Mouse (Mus musculus) embryonic facial prominence, embryonic 15.5 days (tissue): ENCODE measurements around the gene Utp3. TPM values are rescaled to one million over a fixed set of nuclear protein-coding genes. Genes with fewer than 3 reads are reported as not detected.

ENCODE experiments used
- ATAC-seq: fragments of 200-750 bp; cut with Nextera tagmentation; 2 replicates; pipeline ENCODE4 v1.8.0; 2017; ENCODE audit warnings: low read depth, moderate TSS enrichment; ENCODE audit not compliant: insufficient number of reproducible peaks, low FRiP score, low TSS enrichment
- H3K27ac ChIP-seq: fragments of 300-500 bp; sonication (generic); replicated peaks from 2 replicates; pipeline ENCODE4 v1.5.1; 2015; ENCODE audit warnings: mild to moderate bottlenecking, inconsistent platforms
- H3K27me3 ChIP-seq: fragments of 300-500 bp; sonication (generic); 2 replicates; pipeline ENCODE4 v1.6.1; 2015; ENCODE audit warnings: inconsistent platforms
- H3K36me3 ChIP-seq: fragments of 300-500 bp; sonication (generic); 2 replicates; pipeline ENCODE4 v1.6.1; 2015; ENCODE audit warnings: mild to moderate bottlenecking, inconsistent platforms
- H3K4me1 ChIP-seq: fragments of 300-500 bp; sonication (generic); 2 replicates; pipeline ENCODE4 v1.6.1; 2015; ENCODE audit warnings: inconsistent platforms
- H3K4me2 ChIP-seq: fragments of 300-500 bp; sonication (generic); replicated peaks from 2 replicates; pipeline ENCODE4 v1.6.1; 2015; ENCODE audit warnings: mild to moderate bottlenecking, inconsistent platforms
- H3K4me3 ChIP-seq: fragments of 300-500 bp; sonication (generic); replicated peaks from 2 replicates; pipeline ENCODE4 v1.5.1; 2015; ENCODE audit warnings: mild to moderate bottlenecking, inconsistent platforms
- H3K9ac ChIP-seq: fragments of 300-500 bp; sonication (generic); 2 replicates; pipeline ENCODE4 v1.6.1; 2015; ENCODE audit warnings: inconsistent platforms
- H3K9me3 ChIP-seq: fragments of 300-500 bp; sonication (generic); replicated peaks from 2 replicates; pipeline ENCODE4 v1.6.1; 2016; ENCODE audit warnings: inconsistent platforms
- WGBS: fragments of 180-500 bp; shearing (Covaris S2); methylation state at CpG from one replicate; pipeline ENCODE4 v1.1.7; 2015; 5-methylcytosine and 5-hydroxymethylcytosine counted together
- polyA plus RNA-seq: library from polyadenylated mRNA; unstranded; fragments of >200 nt; fragmentation: Nextera tagmentation; extraction: Ambion mirVana; gene quantifications from 2 replicates; pipeline ENCODE4 v1.2.1, GENCODE M21; 2015

The Utp3 gene
- polyA plus RNA-seq, 1 experiment from 2014 or later, result 68.3 TPM

DNA sequence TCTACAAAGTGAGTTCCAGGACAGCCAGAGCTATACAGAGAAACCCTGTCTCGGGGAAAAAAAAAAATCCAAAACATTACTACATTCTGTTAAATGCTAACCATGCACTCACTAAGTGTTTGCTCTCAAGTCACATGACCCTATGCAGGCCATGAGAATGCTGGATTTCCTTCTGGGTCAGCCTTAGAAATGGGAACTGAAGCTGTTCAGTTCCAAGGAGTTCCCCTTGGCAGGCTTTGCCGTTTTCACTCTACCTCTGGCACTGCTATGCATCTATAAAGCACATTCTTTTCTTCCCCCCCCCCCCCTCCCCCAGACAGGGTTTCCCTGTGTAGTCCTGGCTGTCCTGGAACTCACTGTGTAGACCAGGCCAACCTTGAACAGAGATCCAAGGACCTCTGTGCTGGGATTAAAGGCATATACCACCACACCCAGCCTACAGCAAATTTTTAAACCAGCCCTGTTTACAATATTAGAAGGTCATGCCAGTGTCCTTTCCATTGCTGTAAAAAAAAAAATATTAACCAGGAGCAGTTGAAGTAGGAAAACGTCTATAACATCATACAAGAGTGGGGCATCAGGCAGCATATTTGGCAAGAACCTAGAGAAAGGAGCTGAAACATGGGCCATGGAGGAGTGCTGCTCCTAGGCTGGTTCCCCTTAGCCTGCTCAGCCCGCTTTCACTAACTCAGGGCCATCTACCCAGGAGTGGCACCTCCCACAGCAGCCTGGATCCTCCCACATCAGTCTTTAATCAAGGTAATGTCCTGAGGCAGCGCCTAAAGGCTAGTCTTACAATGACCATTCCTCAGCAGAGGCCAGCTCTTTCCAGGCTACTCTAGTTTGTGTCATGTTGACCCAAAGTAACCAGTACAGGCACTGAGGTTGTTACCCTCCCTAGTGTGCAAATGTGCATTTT, 41.5 kb downstream of the Utp3 start:
- H3K4me1 ChIP-seq, result 0 out of 2 replicates have a peak, but pooled peaks cover 5% of the 10 kb centered on the region
- no peak overlapping the region for H3K27ac ChIP-seq
- H3K9me3 ChIP-seq, result no peaks in the 10 kb centered on the region
- no peak overlapping the region for H3K4me3 ChIP-seq
- H3K4me2 ChIP-seq, result no peak overlapping the region
- no peaks in the 10 kb centered on the region for H3K36me3 ChIP-seq
- 70% methylated on average over 5 of the region's 5 CpGs for WGBS
- no peak for ATAC-seq
- H3K27me3 ChIP-seq, result no peaks in the 10 kb centered on the region
- H3K9ac ChIP-seq, result no peak overlapping the region

DNA sequence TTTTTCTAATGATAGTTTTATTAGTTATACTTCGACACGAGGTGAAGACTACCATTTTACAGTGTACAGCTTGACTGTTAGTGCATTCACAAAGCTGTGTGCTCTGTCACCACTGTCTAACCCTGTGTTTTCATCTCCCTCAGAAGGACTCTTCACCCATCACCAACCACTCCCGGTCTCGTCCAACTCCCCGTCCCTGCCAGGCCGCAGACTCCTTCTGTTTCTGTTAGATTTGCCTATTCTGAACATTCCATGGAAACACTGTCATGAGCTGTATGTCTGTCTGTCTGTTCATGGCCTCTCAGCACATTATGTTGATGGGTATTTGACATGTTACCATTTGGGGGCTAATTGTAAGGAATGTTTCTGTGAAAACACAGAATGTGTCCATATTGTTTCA, 44.7 kb downstream of the Utp3 start:
- no peak overlapping the region for H3K27ac ChIP-seq
- H3K4me2 ChIP-seq, result no peak overlapping the region
- H3K27me3 ChIP-seq, result no peaks in the 10 kb centered on the region
- 0 out of 2 replicates have a peak, but pooled peaks cover 5% of the 10 kb centered on the region for H3K4me1 ChIP-seq
- H3K4me3 ChIP-seq, result no peak overlapping the region
- H3K9ac ChIP-seq, result no peak overlapping the region
- no peaks in the 10 kb centered on the region for H3K9me3 ChIP-seq
- no peak for ATAC-seq
- no peaks in the 10 kb centered on the region for H3K36me3 ChIP-seq
- WGBS, result 86% methylated on average over 6 of the region's 6 CpGs

DNA sequence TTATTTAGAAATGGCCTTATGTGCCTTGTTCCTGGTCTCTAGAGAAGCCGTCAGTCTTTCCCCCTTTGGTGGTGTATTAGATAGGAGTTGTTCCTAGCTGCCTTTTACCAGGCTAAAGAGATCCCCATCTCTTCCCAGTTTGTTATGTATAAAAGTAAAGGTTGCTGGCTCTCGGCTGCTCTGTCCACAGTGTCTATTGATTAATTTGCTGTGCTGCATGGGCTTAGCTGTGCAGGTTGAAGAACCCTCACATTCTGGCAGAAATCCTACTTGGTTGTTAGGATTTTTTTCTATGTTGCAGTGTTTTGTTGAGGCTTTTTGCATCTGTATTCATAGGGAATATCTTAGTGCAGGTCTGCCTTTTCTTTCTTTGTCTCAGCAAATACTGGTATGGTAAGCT, 47.8 kb downstream of the Utp3 start:
- no peak overlapping the region for H3K4me2 ChIP-seq
- WGBS, result 89% methylated on average over 2 of the region's 2 CpGs
- ATAC-seq, result no peak

DNA sequence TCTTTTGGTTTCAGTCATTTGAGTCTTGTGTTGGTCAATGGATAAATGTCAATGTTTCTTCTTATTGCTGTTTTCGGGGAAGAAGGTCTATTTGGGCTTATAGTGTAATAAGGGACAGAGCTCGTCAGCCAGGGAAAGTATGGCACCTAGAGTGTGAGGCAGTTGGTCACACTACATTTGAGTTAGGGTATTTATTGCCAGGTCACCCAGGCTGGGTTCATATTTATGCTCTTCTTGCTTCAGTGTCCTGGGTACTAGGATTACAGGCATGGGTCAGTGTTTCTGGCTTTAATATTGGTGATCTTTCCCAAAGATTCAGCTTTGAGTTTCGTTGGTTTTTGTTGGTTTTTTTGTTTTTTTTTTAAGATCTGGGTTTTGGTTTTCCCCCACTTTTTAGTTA, 48.5 kb downstream of the Utp3 start:
- no peaks in the 10 kb centered on the region for H3K9me3 ChIP-seq
- H3K27me3 ChIP-seq, result no peaks in the 10 kb centered on the region
- no peak overlapping the region for H3K4me2 ChIP-seq
- no peaks in the 10 kb centered on the region for H3K36me3 ChIP-seq
- no peak overlapping the region for H3K4me3 ChIP-seq
- H3K9ac ChIP-seq, result no peak overlapping the region
- no peak overlapping the region for H3K27ac ChIP-seq
- no peak for ATAC-seq
- 84% methylated on average over 3 of the region's 3 CpGs for WGBS
- 0 out of 2 replicates have a peak, but pooled peaks cover 5% of the 10 kb centered on the region for H3K4me1 ChIP-seq

More for the DNA sequence above, 47.8 kb downstream of the Utp3 start:
- Histone ChIP-seq H3K27me3 (no peaks in the 10 kb centered on the region), H3K4me3 (no peak overlapping the region), H3K9me3 (no peaks in the 10 kb centered on the region), H3K27ac (no peak overlapping the region), H3K4me1 (0 out of 2 replicates have a peak, but pooled peaks cover 5% of the 10 kb centered on the region), H3K9ac (no peak overlapping the region), H3K36me3 (no peaks in the 10 kb centered on the region)

DNA sequence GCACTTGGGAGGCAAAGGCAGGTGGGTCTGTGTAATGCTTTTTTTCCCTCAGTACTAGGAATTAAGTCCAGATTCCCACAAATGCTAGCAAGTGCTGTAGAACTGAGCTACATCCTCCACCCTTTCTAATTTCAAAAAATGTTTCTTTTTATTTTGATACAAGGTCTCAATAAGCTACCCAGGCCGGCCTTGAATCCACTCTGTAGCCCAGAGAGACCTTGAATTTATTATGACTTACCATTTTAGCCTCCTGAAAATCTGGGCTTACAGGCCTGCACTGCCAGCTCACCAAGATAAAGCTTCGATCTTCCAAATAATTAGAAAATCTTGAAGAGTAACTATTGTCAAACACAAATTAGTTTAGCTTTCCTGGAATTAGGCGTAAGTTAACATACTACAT, 49.8 kb downstream of the Utp3 start:
- H3K9me3 ChIP-seq, result no peaks in the 10 kb centered on the region
- no peak for ATAC-seq
- no peak overlapping the region for H3K4me3 ChIP-seq
- 94% methylated on average over 3 of the region's 3 CpGs for WGBS
- H3K4me1 ChIP-seq, result 0 out of 2 replicates have a peak, but pooled peaks cover 5% of the 10 kb centered on the region
- no peak overlapping the region for H3K9ac ChIP-seq
- H3K4me2 ChIP-seq, result no peak overlapping the region
- no peaks in the 10 kb centered on the region for H3K36me3 ChIP-seq
- no peak overlapping the region for H3K27ac ChIP-seq
- no peaks in the 10 kb centered on the region for H3K27me3 ChIP-seq

DNA sequence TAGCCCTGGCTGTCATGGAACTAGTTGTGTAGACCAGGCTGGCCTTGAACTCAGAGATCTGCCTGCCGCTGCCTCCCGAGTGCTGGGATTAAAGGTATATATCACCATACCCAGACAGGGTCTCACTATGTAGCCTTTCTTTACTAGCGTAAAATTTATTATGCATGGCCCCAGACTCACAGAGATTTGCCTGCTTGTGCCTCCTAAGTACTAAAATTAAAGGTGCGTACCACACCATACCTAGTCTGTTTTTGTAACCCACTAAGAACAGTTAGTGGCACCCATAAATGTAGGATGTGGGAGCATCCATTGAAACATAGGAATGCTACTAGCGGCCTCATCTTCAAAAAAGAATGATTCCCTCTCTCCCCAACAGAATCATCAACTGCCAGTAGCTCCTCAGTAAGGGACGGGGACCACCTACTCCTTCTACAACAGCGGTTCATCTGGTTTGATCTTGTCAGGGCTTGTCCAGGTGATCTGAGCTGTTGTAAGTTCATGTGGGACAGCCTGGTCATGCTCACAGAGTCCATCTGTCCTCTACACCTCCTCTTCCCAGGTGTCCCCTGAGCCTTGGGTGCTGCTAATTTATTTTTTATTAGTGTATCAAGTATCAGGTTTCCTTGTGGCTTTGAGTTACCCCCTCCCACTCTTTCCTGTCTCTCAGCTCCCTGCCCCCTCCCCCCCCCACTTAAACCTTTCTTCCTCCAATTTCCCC, 50.5 kb downstream of the Utp3 start:
- H3K4me1 ChIP-seq, result 0 out of 2 replicates have a peak, but pooled peaks cover 5% of the 10 kb centered on the region
- no peak overlapping the region for H3K4me2 ChIP-seq
- H3K4me3 ChIP-seq, result no peak overlapping the region
- H3K36me3 ChIP-seq, result no peaks in the 10 kb centered on the region
- no peaks in the 10 kb centered on the region for H3K9me3 ChIP-seq
- H3K27me3 ChIP-seq, result no peaks in the 10 kb centered on the region
- WGBS, result 82% methylated on average over 7 of the region's 7 CpGs
- H3K9ac ChIP-seq, result no peak overlapping the region
- ATAC-seq, result no peak
- no peak overlapping the region for H3K27ac ChIP-seq

Other genes starting within 250 kb of the Utp3 start
- not detected in 2 replicates for gene Prol1, start 237.2 kb upstream of the Utp3 start, polyA plus RNA-seq
- gene Amtn, start 178.4 kb upstream of the Utp3 start, polyA plus RNA-seq, result not detected in 2 replicates
- 6.1 and 6.9 TPM in 2 replicates for gene Ambn, start 98.5 kb upstream of the Utp3 start, polyA plus RNA-seq
- gene Enam, start 66.5 kb upstream of the Utp3 start, polyA plus RNA-seq, result 0.05 TPM in 1 of 2 replicates, not detected in the other
- 0.15 and 0.20 TPM in 2 replicates for gene Jchain, start 26.6 kb upstream of the Utp3 start, polyA plus RNA-seq
- 14.9 and 17.3 TPM in 2 replicates for gene Rufy3, start 10.6 kb downstream of the Utp3 start, polyA plus RNA-seq
- gene Grsf1, start 121.7 kb downstream of the Utp3 start, polyA plus RNA-seq, result 57.5 and 59.3 TPM in 2 replicates
- 10.6 and 10.8 TPM in 2 replicates for gene Mob1b, start 166.4 kb downstream of the Utp3 start, polyA plus RNA-seq
- gene Dck, start 210.5 kb downstream of the Utp3 start, polyA plus RNA-seq, result 37.7 and 38.8 TPM in 2 replicates